ENCODE assay signal across 18 mouse cellular contexts in the genomic region with DNA sequence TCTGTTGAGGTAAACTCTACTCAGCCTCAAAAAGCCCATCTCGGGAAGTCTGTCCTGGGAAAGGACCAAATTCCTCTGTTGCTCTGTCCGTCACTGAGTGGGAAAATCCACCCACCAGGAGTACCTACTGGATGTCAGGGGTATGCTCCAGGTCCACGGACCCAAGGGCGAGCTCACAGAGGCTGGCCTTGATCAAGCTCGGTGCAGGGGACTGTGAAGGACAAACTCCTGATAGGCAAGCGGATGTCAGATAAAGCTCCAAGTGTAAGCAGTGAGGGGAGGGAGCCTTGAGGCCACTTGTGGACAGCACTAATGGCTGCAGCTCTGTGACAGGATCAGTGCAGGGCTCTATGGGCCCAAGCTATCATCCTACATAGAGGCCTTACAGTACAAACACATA. TPM values are rescaled to one million over a fixed set of nuclear protein-coding genes. Genes with fewer than 3 reads are reported as not detected.
DNase-seq lines count a peak whose midpoint lies in the region; ATAC-seq and TF ChIP-seq lines count a peak whose summit lies in the region.
"Had no signal": no experiment of that assay in that cellular context is flagged by ENCODE, and none has a peak within 500 bp of the region (broad histone marks: within the 10 kb centered on the region; RNA-seq: fewer than 3 reads in every experiment).

No protein-coding gene starts in this region.

- no peak overlapping the region for H3K9ac ChIP-seq in heart, postnatal 0 days (replicated peaks; ENCODE audit: low read depth, low read length)
- H3K9ac ChIP-seq in heart, adult 2 months (ENCODE audit: low read depth, low read length) = no peak overlapping the region
- H3K9ac ChIP-seq in limb, embryonic 12.5 days (replicated peaks) = no peak overlapping the region
- H3K9ac ChIP-seq: intestine, embryonic 15.5 days; liver, embryonic 15.5 days had no signal

- H3K27me3 ChIP-seq in heart, postnatal 0 days (ENCODE audit: control insufficient read depth, insufficient read depth, low read length) = no peaks in the 10 kb centered on the region
- no peaks in the 10 kb centered on the region for H3K27me3 ChIP-seq in heart, adult 2 months (ENCODE audit: control insufficient read depth, insufficient read depth, low read length)
- H3K27me3 ChIP-seq in limb, embryonic 12.5 days = no peaks in the 10 kb centered on the region
- H3K27me3 ChIP-seq: intestine, embryonic 15.5 days; liver, embryonic 15.5 days had no signal

- no peak overlapping the region for H3K4me3 ChIP-seq in heart, postnatal 0 days (ENCODE audit: low read depth, low read length)
- no peak overlapping the region for H3K4me3 ChIP-seq in heart, adult 2 months
- H3K4me3 ChIP-seq in limb, embryonic 12.5 days (replicated peaks) = no peak overlapping the region
- H3K4me3 ChIP-seq: intestine, embryonic 15.5 days; liver, embryonic 15.5 days; myocyte had no signal

- H3K4me1 ChIP-seq in heart, postnatal 0 days (ENCODE audit: control insufficient read depth, insufficient read depth) = peaks cover 45% of the 10 kb centered on the region
- H3K4me1 ChIP-seq in heart, adult 2 months (ENCODE audit: control insufficient read depth, insufficient read depth, low read length) = peaks cover 3% of the 10 kb centered on the region; the same call in 1 of the 2 replicates
- peaks cover 75% of the 10 kb centered on the region for H3K4me1 ChIP-seq in limb, embryonic 12.5 days (replicated peaks)

- WGBS in heart, postnatal 0 days = 26% methylated on average over 6 of the region's 6 CpGs
- 47% methylated on average over 6 of the region's 6 CpGs for WGBS in heart, adult 2 months
- WGBS in limb, embryonic 12.5 days = 85% methylated on average over 6 of the region's 6 CpGs

- ATAC-seq in heart, postnatal 0 days (ENCODE audit: insufficient read depth, low read depth) = peak; percentile 56
- ATAC-seq in limb, embryonic 12.5 days (ENCODE audit: insufficient number of reproducible peaks, insufficient read depth, low FRiP score, low TSS enrichment, low read depth) = no peak
- ATAC-seq: intestine, embryonic 15.5 days had no signal

- no peaks in the 10 kb centered on the region for H3K9me3 ChIP-seq in heart, postnatal 0 days (replicated peaks; ENCODE audit: control insufficient read depth, low read length)
- H3K9me3 ChIP-seq in limb, embryonic 12.5 days = 0 out of 2 replicates have a peak, but pooled peaks cover 8% of the 10 kb centered on the region
- H3K9me3 ChIP-seq: intestine, embryonic 15.5 days; liver, embryonic 15.5 days had no signal

- intact Hi-C loops in heart, adult 2 months (cut with DNase I) = no loop called here
- intact Hi-C loops in left cerebral cortex, postnatal 14 days (cut with DNase I) = no loop called here

- H3K79me2 ChIP-seq in heart, adult 2 months (replicated peaks; ENCODE audit: control insufficient read depth, insufficient read depth, low read length) = no peaks in the 10 kb centered on the region

- H3K4me2 ChIP-seq in heart, postnatal 0 days (ENCODE audit: low read depth, low read length) = no peak overlapping the region
- no peak overlapping the region for H3K4me2 ChIP-seq in limb, embryonic 12.5 days
- H3K4me2 ChIP-seq: intestine, embryonic 15.5 days; liver, embryonic 15.5 days had no signal

- TF ChIP-seq POLR2A in heart, adult 2 months (IDR thresholded peaks at IDR 0.05; ENCODE audit: insufficient read depth, low read depth, low read length) = no peak

- DNase-seq in adrenal gland, adult 8-10 months = peak; percentile 68
- DNase-seq in adrenal gland, postnatal 4 days (ENCODE audit: low spot score in 2 of 2) = no peak
- peak; percentile 63 for DNase-seq in heart, postnatal 0 days (ENCODE audit: low spot score)
- no peak for DNase-seq in heart, adult 2 months
- DNase-seq in adrenal gland, postnatal 14 days = peak; percentile 63
- DNase-seq in spleen, adult 18-20 months = no peak
- no peak for DNase-seq in left cerebral cortex, postnatal 14 days (ENCODE audit: low spot score in 2 of 2)
- DNase-seq: gastrocnemius, postnatal 14 days; kidney, postnatal 14 days; lung, postnatal 36 days; thymus, postnatal 14 days had no signal

- peak overlapping the region; percentile 26 for H3K27ac ChIP-seq in heart, postnatal 0 days (ENCODE audit: low read depth)
- H3K27ac ChIP-seq in heart, adult 2 months = no peak overlapping the region
- peak overlapping the region; percentile 69; the same call in 1 of the 2 replicates for H3K27ac ChIP-seq in limb, embryonic 12.5 days
- H3K27ac ChIP-seq: intestine, embryonic 15.5 days; liver, embryonic 15.5 days had no signal

- no peak for TF ChIP-seq EP300 in heart, postnatal 0 days (IDR thresholded peaks at IDR 0.05; ENCODE audit: low read depth)
- no peak for TF ChIP-seq EP300 in heart, adult 2 months (IDR thresholded peaks at IDR 0.05; ENCODE audit: insufficient read depth, low read depth, low read length)

- H3K36me3 ChIP-seq in heart, postnatal 0 days (replicated peaks; ENCODE audit: control insufficient read depth, insufficient read depth, low read length) = no peaks in the 10 kb centered on the region
- no peaks in the 10 kb centered on the region for H3K36me3 ChIP-seq in heart, adult 2 months (ENCODE audit: control insufficient read depth, insufficient read depth, low read length)
- H3K36me3 ChIP-seq in limb, embryonic 12.5 days = peaks cover 8% of the 10 kb centered on the region; the same call in 1 of the 2 replicates
- H3K36me3 ChIP-seq: intestine, embryonic 15.5 days; liver, embryonic 15.5 days had no signal

- TF ChIP-seq CTCF in heart, postnatal 0 days (IDR thresholded peaks at IDR 0.05; ENCODE audit: low read depth) = no peak
- no peak for TF ChIP-seq CTCF in heart, adult 2 months (IDR thresholded peaks at IDR 0.05)

RNA-seq across cellular contexts. Expression of gene Cacna1h, which starts 23.4 kb away (rescaled TPM):
- 100 to 1,000 TPM; 117 to 206 (median 157) TPM for total RNA-seq in adrenal gland, adult 8-10 months (2022)
- 10 to 100 TPM; 64.1 to 65.3 TPM for total RNA-seq in adrenal gland, postnatal 4 days (2021)
- 39.2 and 65.9 TPM in 2 replicates for total RNA-seq in heart, postnatal 0 days (2014; rRNA removed; ENCODE audit: low replicate concordance)
- polyA plus RNA-seq in heart, postnatal 0 days (2015; fragmentation: Nextera tagmentation; extraction: Ambion mirVana) = 3.1 and 3.4 TPM in 2 replicates
- 1 to 10 TPM; 4.5 to 5.5 TPM for total RNA-seq in heart, adult 2 months (2021)
- 20.4 and 23.2 TPM in 2 replicates for polyA plus RNA-seq in heart, adult 2 months (2012; rRNA removed)
- total RNA-seq in adrenal gland, postnatal 14 days (2021) = 38.4 and 45.4 TPM in 2 replicates
- polyA plus RNA-seq in limb, embryonic 12.5 days (2016; fragmentation: Nextera tagmentation; extraction: Ambion mirVana) = 10.1 and 11.6 TPM in 2 replicates
- 10 to 100 TPM; 42.1 to 43.2 TPM for total RNA-seq in left cerebral cortex, postnatal 14 days (2021)

RNA-seq across cellular contexts. Expression of gene Tpsg1, which starts 41.1 kb away (rescaled TPM):
- total RNA-seq in adrenal gland, adult 8-10 months (2022) = not detected
- under 1 TPM in 1 of 2 experiments, not detected in 1; 0.56 TPM for total RNA-seq in adrenal gland, postnatal 4 days (2021)
- total RNA-seq in heart, postnatal 0 days (2014; rRNA removed; ENCODE audit: low replicate concordance) = not detected in 2 replicates
- 0.33 and 0.56 TPM in 2 replicates for polyA plus RNA-seq in heart, postnatal 0 days (2015; fragmentation: Nextera tagmentation; extraction: Ambion mirVana)
- not detected for total RNA-seq in heart, adult 2 months (2021)
- 0.47 and 0.61 TPM in 2 replicates for polyA plus RNA-seq in heart, adult 2 months (2012; rRNA removed)
- not detected in 2 replicates for total RNA-seq in adrenal gland, postnatal 14 days (2021)
- 0.70 TPM in 1 of 2 replicates, not detected in the other for polyA plus RNA-seq in limb, embryonic 12.5 days (2016; fragmentation: Nextera tagmentation; extraction: Ambion mirVana)
- not detected for total RNA-seq in left cerebral cortex, postnatal 14 days (2021)
- total RNA-seq: common myeloid progenitor, adult 5-6 weeks; ES-E14; gastrocnemius, postnatal 14 days had no signal
- polyA plus RNA-seq: myocyte had no signal

RNA-seq across cellular contexts. Expression of gene Tpsb2, which starts 44.1 kb away (rescaled TPM):
- total RNA-seq in adrenal gland, adult 8-10 months (2022) = 1 to 10 TPM; 1.9 to 4.4 (median 2.4) TPM
- total RNA-seq in adrenal gland, postnatal 4 days (2021) = 10 to 100 TPM; 10.3 to 19.6 TPM
- total RNA-seq in heart, postnatal 0 days (2014; rRNA removed; ENCODE audit: low replicate concordance) = 15.2 and 28.1 TPM in 2 replicates
- polyA plus RNA-seq in heart, postnatal 0 days (2015; fragmentation: Nextera tagmentation; extraction: Ambion mirVana) = 26.2 and 35.5 TPM in 2 replicates
- total RNA-seq in heart, adult 2 months (2021) = 1 to 10 TPM; 1.4 to 2.5 TPM
- 6.3 and 8.2 TPM in 2 replicates for polyA plus RNA-seq in heart, adult 2 months (2012; rRNA removed)
- 5.3 and 6.6 TPM in 2 replicates for total RNA-seq in adrenal gland, postnatal 14 days (2021)
- not detected in 2 replicates for polyA plus RNA-seq in limb, embryonic 12.5 days (2016; fragmentation: Nextera tagmentation; extraction: Ambion mirVana)
- under 1 TPM in 1 of 2 experiments, not detected in 1; 0.26 TPM for total RNA-seq in left cerebral cortex, postnatal 14 days (2021)
- total RNA-seq: common myeloid progenitor, adult 5-6 weeks; ES-E14 had no signal
- polyA plus RNA-seq: myocyte had no signal

RNA-seq across cellular contexts. Expression of gene Tekt4, which starts 44.2 kb away (rescaled TPM):
- total RNA-seq in adrenal gland, adult 8-10 months (2022) = under 1 TPM in 2 of 4 experiments, not detected in 2; 0.23 to 0.45 TPM
- total RNA-seq in adrenal gland, postnatal 4 days (2021) = not detected
- total RNA-seq in heart, postnatal 0 days (2014; rRNA removed; ENCODE audit: low replicate concordance) = 1.3 TPM in 1 of 2 replicates, not detected in the other
- 0.23 and 1.1 TPM in 2 replicates for polyA plus RNA-seq in heart, postnatal 0 days (2015; fragmentation: Nextera tagmentation; extraction: Ambion mirVana)
- not detected for total RNA-seq in heart, adult 2 months (2021)
- polyA plus RNA-seq in heart, adult 2 months (2012; rRNA removed) = 0.61 and 1.2 TPM in 2 replicates
- total RNA-seq in adrenal gland, postnatal 14 days (2021) = not detected in 2 replicates
- polyA plus RNA-seq in limb, embryonic 12.5 days (2016; fragmentation: Nextera tagmentation; extraction: Ambion mirVana) = not detected in 2 replicates
- total RNA-seq in left cerebral cortex, postnatal 14 days (2021) = 1 to 10 TPM; 1.5 to 3.8 TPM
- total RNA-seq: common myeloid progenitor, adult 5-6 weeks; ES-E14; gastrocnemius, postnatal 14 days had no signal
- polyA plus RNA-seq: intestine, embryonic 15.5 days; liver, embryonic 15.5 days; myocyte; stomach, embryonic 14.5 days had no signal

Comparison
In these comparisons a context has a peak if more than half of its experiments do, and no peak if none do; other contexts are left out.
1. DNase-seq: peak in adrenal gland, adult 8-10 months (single experiment), heart, postnatal 0 days (single experiment) and adrenal gland, postnatal 14 days (single experiment); none in adrenal gland, postnatal 4 days (0 of 2), heart, adult 2 months (0 of 2), spleen, adult 18-20 months (0 of 2) and left cerebral cortex, postnatal 14 days (0 of 2).